Comparison of ENCODE assay signal across 15 mouse cellular contexts in the genomic region with DNA sequence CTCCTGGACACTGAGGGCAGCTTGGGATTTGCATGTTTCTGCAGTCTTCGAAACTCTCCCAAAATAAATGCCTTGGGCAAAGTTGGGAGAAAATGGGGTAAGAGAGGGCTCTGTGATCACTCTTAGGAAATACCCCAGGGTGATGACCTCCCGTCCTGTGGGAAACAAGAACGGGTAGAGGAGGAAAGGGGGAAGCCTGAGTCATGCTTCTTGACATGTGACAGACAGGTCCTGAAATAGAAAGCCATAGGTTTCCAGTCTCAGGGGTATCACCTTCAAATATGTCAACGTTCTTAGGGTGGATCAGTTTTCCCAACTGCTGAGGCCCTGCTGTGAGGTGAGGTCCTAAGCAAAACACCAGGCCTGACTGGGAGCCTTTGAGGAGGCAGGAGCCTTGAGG. TPM values are rescaled to one million over a fixed set of nuclear protein-coding genes. Genes with fewer than 3 reads are reported as not detected.
A peak's percentile ranks its signal among the peaks of the same experiment; 100 is the strongest.
DNase-seq lines count a peak whose midpoint lies in the region; ATAC-seq lines count a peak whose summit lies in the region.
"Had no signal": no experiment of that assay in that cellular context is flagged by ENCODE, and none has a peak within 500 bp of the region (broad histone marks: within the 10 kb centered on the region; RNA-seq: fewer than 3 reads in every experiment).

No protein-coding gene starts in this region.

- H3K36me3 ChIP-seq in heart, embryonic 12.5 days, result 0 out of 2 replicates have a peak, but pooled peaks cover 2% of the 10 kb centered on the region
- peaks cover 4% of the 10 kb centered on the region; the same call in 1 of the 2 replicates for H3K36me3 ChIP-seq in embryonic facial prominence, embryonic 14.5 days (ENCODE audit: control insufficient read depth, insufficient read depth, low read length)
- H3K36me3 ChIP-seq: liver, embryonic 13.5 days had no signal

- WGBS in heart, embryonic 12.5 days, result 33% methylated on average over 4 of the region's 4 CpGs
- 39% methylated on average over 4 of the region's 4 CpGs for WGBS in embryonic facial prominence, embryonic 14.5 days

- H3K4me3 ChIP-seq in heart, embryonic 12.5 days, result no peak overlapping the region
- H3K4me3 ChIP-seq in embryonic facial prominence, embryonic 14.5 days (ENCODE audit: low read depth, low read length), result no peak overlapping the region
- H3K4me3 ChIP-seq: liver, embryonic 13.5 days; neural tube, embryonic 15.5 days had no signal

- peaks cover 66% of the 10 kb centered on the region for H3K4me1 ChIP-seq in heart, embryonic 12.5 days (replicated peaks)
- peaks cover 65% of the 10 kb centered on the region for H3K4me1 ChIP-seq in embryonic facial prominence, embryonic 14.5 days (ENCODE audit: control insufficient read depth, insufficient read depth, low read length)

- no peaks in the 10 kb centered on the region for H3K27me3 ChIP-seq in heart, embryonic 12.5 days (replicated peaks)
- H3K27me3 ChIP-seq in embryonic facial prominence, embryonic 14.5 days (replicated peaks; ENCODE audit: control insufficient read depth, insufficient read depth, low read length), result no peaks in the 10 kb centered on the region
- H3K27me3 ChIP-seq: liver, embryonic 13.5 days; neural tube, embryonic 15.5 days had no signal

- H3K9me3 ChIP-seq in heart, embryonic 12.5 days (replicated peaks), result no peaks in the 10 kb centered on the region
- no peaks in the 10 kb centered on the region for H3K9me3 ChIP-seq in embryonic facial prominence, embryonic 14.5 days (ENCODE audit: control insufficient read depth, low read length)
- H3K9me3 ChIP-seq: liver, embryonic 13.5 days; neural tube, embryonic 15.5 days had no signal

- no peak overlapping the region for H3K4me2 ChIP-seq in heart, embryonic 12.5 days
- no peak overlapping the region for H3K4me2 ChIP-seq in embryonic facial prominence, embryonic 14.5 days (ENCODE audit: low read depth, low read length)
- H3K4me2 ChIP-seq: liver, embryonic 13.5 days; neural tube, embryonic 15.5 days had no signal

- no peak overlapping the region for H3K27ac ChIP-seq in heart, embryonic 12.5 days (ENCODE audit: poor library complexity, severe bottlenecking)
- H3K27ac ChIP-seq in embryonic facial prominence, embryonic 14.5 days (replicated peaks; ENCODE audit: low read depth, low read length), result peak overlapping the region; percentile 19; the same call in 1 of the 2 replicates
- H3K27ac ChIP-seq: liver, embryonic 13.5 days; neural tube, embryonic 15.5 days had no signal

- intact Hi-C loops in left cerebral cortex, postnatal 14 days (cut with DNase I), result no loop called here

- peak; percentile 89 for DNase-seq in heart, adult 11 months
- DNase-seq in 416B (ENCODE audit: low read depth), result peak; percentile 46
- peak; percentile 65 for DNase-seq in adrenal gland, postnatal 14 days
- no peak for DNase-seq in embryonic facial prominence, embryonic 14.5 days (ENCODE audit: low spot score)
- DNase-seq in right cerebral cortex, postnatal 25 days, result no peak
- no peak for DNase-seq in left cerebral cortex, postnatal 14 days (ENCODE audit: low spot score in 2 of 2)
- DNase-seq: heart, postnatal 4 days; liver, embryonic 13.5 days; lung, postnatal 14 days; thymus, adult 18-20 months had no signal

- ATAC-seq in heart, embryonic 12.5 days (ENCODE audit: insufficient number of reproducible peaks, low FRiP score), result no peak
- ATAC-seq in embryonic facial prominence, embryonic 14.5 days (ENCODE audit: low read depth), result no peak
- ATAC-seq: CD4-positive, CD25-positive, alpha-beta regulatory T cell, adult 4 months; forebrain, embryonic 14.5 days; inflammation-experienced regulatory T-cells, adult 6 months had no signal

- no peak overlapping the region for H3K9ac ChIP-seq in heart, embryonic 12.5 days
- H3K9ac ChIP-seq in embryonic facial prominence, embryonic 14.5 days (ENCODE audit: low read depth, low read length), result no peak overlapping the region
- H3K9ac ChIP-seq: liver, embryonic 13.5 days; neural tube, embryonic 15.5 days had no signal

RNA-seq across cellular contexts. Expression of gene Ext2, which starts 46.9 kb away (rescaled TPM):
- 79.8 and 87.2 TPM in 2 replicates for polyA plus RNA-seq in heart, embryonic 12.5 days (2016; fragmentation: Nextera tagmentation; extraction: Ambion mirVana)
- total RNA-seq in adrenal gland, postnatal 14 days (2021), result 78.2 and 90.1 TPM in 2 replicates
- polyA plus RNA-seq in embryonic facial prominence, embryonic 14.5 days (2014; fragmentation: Nextera tagmentation; extraction: Ambion mirVana), result 115 and 126 TPM in 2 replicates
- total RNA-seq in left cerebral cortex, postnatal 14 days (2021), result 10 to 100 TPM; 53.6 to 55.7 TPM

Comparison
In these comparisons a context has a peak if more than half of its experiments do, and no peak if none do; other contexts are left out.
1. DNase-seq: peak in heart, adult 11 months (single experiment), 416B (single experiment) and adrenal gland, postnatal 14 days (single experiment); none in embryonic facial prominence, embryonic 14.5 days (single experiment), right cerebral cortex, postnatal 25 days (single experiment) and left cerebral cortex, postnatal 14 days (0 of 2).